Mouse (Mus musculus): ENCODE results near the gene Dcbld1. TPM values are rescaled to one million over a fixed set of nuclear protein-coding genes. Genes with fewer than 3 reads are reported as not detected.
A peak's percentile ranks its signal among the peaks of the same experiment; 100 is the strongest.

The Dcbld1 gene
- polyA plus RNA-seq, 1 experiment from 2014 or later, result 20.4 TPM

- no peak overlapping the region for H3K4me3 ChIP-seq (ENCODE audit: low read depth, low read length)
- H3K4me2 ChIP-seq (ENCODE audit: low read length), result no peak overlapping the region
- peaks cover 4% of the 10 kb centered on the region; the same call in 1 of the 2 replicates for H3K4me1 ChIP-seq (ENCODE audit: control insufficient read depth, insufficient read depth, low read length)
- no peaks in the 10 kb centered on the region for H3K27me3 ChIP-seq (ENCODE audit: control insufficient read depth, insufficient read depth, low read depth, low read length)
- H3K9ac ChIP-seq (ENCODE audit: low read depth, low read length), result no peak overlapping the region
- 72% methylated on average over 11 of the region's 11 CpGs for WGBS
- H3K36me3 ChIP-seq (ENCODE audit: control insufficient read depth, insufficient read depth, low read length), result no peaks in the 10 kb centered on the region
- no peak for ATAC-seq
- H3K27ac ChIP-seq (ENCODE audit: low read length), result no peak overlapping the region
- H3K9me3 ChIP-seq (replicated peaks; ENCODE audit: control insufficient read depth, low read length, poor library complexity, severe bottlenecking), result no peaks in the 10 kb centered on the region
Observed at GRCm38 (mm10) chr10:52253426-52253825, 20.0 kb downstream of the Dcbld1 start.

GRCm38 (mm10) chr10:52257768-52258167 is 24.3 kb downstream of the Dcbld1 start:
- ATAC-seq, result peak; percentile 40; the same call in 1 of the 2 replicates
- peaks cover 4% of the 10 kb centered on the region; the same call in 1 of the 2 replicates for H3K4me1 ChIP-seq (ENCODE audit: control insufficient read depth, insufficient read depth, low read length)
- no peak overlapping the region for H3K4me3 ChIP-seq (ENCODE audit: low read depth, low read length)
- H3K27me3 ChIP-seq (ENCODE audit: control insufficient read depth, insufficient read depth, low read depth, low read length), result no peaks in the 10 kb centered on the region
- H3K27ac ChIP-seq (ENCODE audit: low read length), result peak overlapping the region; percentile 39; the same call in 1 of the 2 replicates
- H3K4me2 ChIP-seq (ENCODE audit: low read length), result no peak overlapping the region
- no peaks in the 10 kb centered on the region for H3K36me3 ChIP-seq (ENCODE audit: control insufficient read depth, insufficient read depth, low read length)
- no peak overlapping the region for H3K9ac ChIP-seq (ENCODE audit: low read depth, low read length)
- 82% methylated on average over 2 of the region's 2 CpGs for WGBS
- no peaks in the 10 kb centered on the region for H3K9me3 ChIP-seq (replicated peaks; ENCODE audit: control insufficient read depth, low read length, poor library complexity, severe bottlenecking)

GRCm38 (mm10) chr10:52258180-52258948 is 24.9 kb downstream of the Dcbld1 start:
- H3K27me3 ChIP-seq (ENCODE audit: control insufficient read depth, insufficient read depth, low read depth, low read length), result no peaks in the 10 kb centered on the region
- H3K27ac ChIP-seq (ENCODE audit: low read length), result peak overlapping the region; percentile 39; the same call in 1 of the 2 replicates
- H3K9ac ChIP-seq (ENCODE audit: low read depth, low read length), result no peak overlapping the region
- H3K4me3 ChIP-seq (ENCODE audit: low read depth, low read length), result no peak overlapping the region
- peaks cover 4% of the 10 kb centered on the region; the same call in 1 of the 2 replicates for H3K4me1 ChIP-seq (ENCODE audit: control insufficient read depth, insufficient read depth, low read length)
- WGBS, result 49% methylated on average over 13 of the region's 13 CpGs
- no peak overlapping the region for H3K4me2 ChIP-seq (ENCODE audit: low read length)
- H3K36me3 ChIP-seq (ENCODE audit: control insufficient read depth, insufficient read depth, low read length), result no peaks in the 10 kb centered on the region
- ATAC-seq, result peak; percentile 82
- no peaks in the 10 kb centered on the region for H3K9me3 ChIP-seq (replicated peaks; ENCODE audit: control insufficient read depth, low read length, poor library complexity, severe bottlenecking)

- H3K27me3 ChIP-seq (ENCODE audit: control insufficient read depth, insufficient read depth, low read depth, low read length), result no peaks in the 10 kb centered on the region
- no peak overlapping the region for H3K9ac ChIP-seq (ENCODE audit: low read depth, low read length)
- H3K36me3 ChIP-seq (ENCODE audit: control insufficient read depth, insufficient read depth, low read length), result 0 out of 2 replicates have a peak, but pooled peaks cover 2% of the 10 kb centered on the region
- 95% methylated on average over 4 of the region's 4 CpGs for WGBS
- H3K4me3 ChIP-seq (ENCODE audit: low read depth, low read length), result no peak overlapping the region
- H3K9me3 ChIP-seq (replicated peaks; ENCODE audit: control insufficient read depth, low read length, poor library complexity, severe bottlenecking), result no peaks in the 10 kb centered on the region
- no peak for ATAC-seq
- H3K27ac ChIP-seq (ENCODE audit: low read length), result no peak overlapping the region
- H3K4me1 ChIP-seq (ENCODE audit: control insufficient read depth, insufficient read depth, low read length), result peaks cover 4% of the 10 kb centered on the region; the same call in 1 of the 2 replicates
- H3K4me2 ChIP-seq (ENCODE audit: low read length), result no peak overlapping the region
Observed at GRCm38 (mm10) chr10:52260209-52260608, 26.8 kb downstream of the Dcbld1 start.

GRCm38 (mm10) chr10:52264162-52264561 is 30.7 kb downstream of the Dcbld1 start:
- Histone ChIP-seq H3K27me3 (ENCODE audit: control insufficient read depth, insufficient read depth, low read depth, low read length) (no peaks in the 10 kb centered on the region), H3K4me2 (ENCODE audit: low read length) (no peak overlapping the region), H3K9ac (ENCODE audit: low read depth, low read length) (no peak overlapping the region), H3K9me3 (replicated peaks; ENCODE audit: control insufficient read depth, low read length, poor library complexity, severe bottlenecking) (no peaks in the 10 kb centered on the region), H3K36me3 (ENCODE audit: control insufficient read depth, insufficient read depth, low read length) (0 out of 2 replicates have a peak, but pooled peaks cover 2% of the 10 kb centered on the region), H3K27ac (ENCODE audit: low read length) (no peak overlapping the region), H3K4me1 (ENCODE audit: control insufficient read depth, insufficient read depth, low read length) (no peaks in the 10 kb centered on the region), H3K4me3 (ENCODE audit: low read depth, low read length) (no peak overlapping the region)
- 94% methylated on average over 5 of the region's 5 CpGs for WGBS
- no peak for ATAC-seq

GRCm38 (mm10) chr10:52268879-52269278 is 35.5 kb downstream of the Dcbld1 start:
- 91% methylated on average over 5 of the region's 5 CpGs for WGBS
- 0 out of 2 replicates have a peak, but pooled peaks cover 2% of the 10 kb centered on the region for H3K36me3 ChIP-seq (ENCODE audit: control insufficient read depth, insufficient read depth, low read length)
- H3K27ac ChIP-seq (ENCODE audit: low read length), result no peak overlapping the region
- H3K4me2 ChIP-seq (ENCODE audit: low read length), result no peak overlapping the region
- H3K4me3 ChIP-seq (ENCODE audit: low read depth, low read length), result no peak overlapping the region
- ATAC-seq, result no peak
- H3K27me3 ChIP-seq (ENCODE audit: control insufficient read depth, insufficient read depth, low read depth, low read length), result no peaks in the 10 kb centered on the region
- H3K9me3 ChIP-seq (replicated peaks; ENCODE audit: control insufficient read depth, low read length, poor library complexity, severe bottlenecking), result no peaks in the 10 kb centered on the region
- no peak overlapping the region for H3K9ac ChIP-seq (ENCODE audit: low read depth, low read length)
- H3K4me1 ChIP-seq (ENCODE audit: control insufficient read depth, insufficient read depth, low read length), result no peaks in the 10 kb centered on the region; the same call in 1 of the 2 replicates

- 94% methylated on average over 5 of the region's 5 CpGs for WGBS
- H3K4me3 ChIP-seq (ENCODE audit: low read depth, low read length), result no peak overlapping the region
- no peaks in the 10 kb centered on the region for H3K27me3 ChIP-seq (ENCODE audit: control insufficient read depth, insufficient read depth, low read depth, low read length)
- ATAC-seq, result no peak
- peaks cover 11% of the 10 kb centered on the region for H3K4me1 ChIP-seq (ENCODE audit: control insufficient read depth, insufficient read depth, low read length)
- H3K9me3 ChIP-seq (replicated peaks; ENCODE audit: control insufficient read depth, low read length, poor library complexity, severe bottlenecking), result no peaks in the 10 kb centered on the region
- H3K27ac ChIP-seq (ENCODE audit: low read length), result no peak overlapping the region
- no peak overlapping the region for H3K4me2 ChIP-seq (ENCODE audit: low read length)
- H3K9ac ChIP-seq (ENCODE audit: low read depth, low read length), result no peak overlapping the region
- H3K36me3 ChIP-seq (ENCODE audit: control insufficient read depth, insufficient read depth, low read length), result no peaks in the 10 kb centered on the region
Observed at GRCm38 (mm10) chr10:52271385-52271784, 38.0 kb downstream of the Dcbld1 start.

- H3K9me3 ChIP-seq (replicated peaks; ENCODE audit: control insufficient read depth, low read length, poor library complexity, severe bottlenecking), result no peaks in the 10 kb centered on the region
- no peak overlapping the region for H3K4me3 ChIP-seq (ENCODE audit: low read depth, low read length)
- no peaks in the 10 kb centered on the region for H3K27me3 ChIP-seq (ENCODE audit: control insufficient read depth, insufficient read depth, low read depth, low read length)
- H3K9ac ChIP-seq (ENCODE audit: low read depth, low read length), result no peak overlapping the region
- peaks cover 11% of the 10 kb centered on the region for H3K4me1 ChIP-seq (ENCODE audit: control insufficient read depth, insufficient read depth, low read length)
- H3K27ac ChIP-seq (ENCODE audit: low read length), result no peak overlapping the region
- no peak for ATAC-seq
- no peaks in the 10 kb centered on the region for H3K36me3 ChIP-seq (ENCODE audit: control insufficient read depth, insufficient read depth, low read length)
- H3K4me2 ChIP-seq (ENCODE audit: low read length), result no peak overlapping the region
- WGBS, result 62% methylated on average over 2 of the region's 2 CpGs
Observed at GRCm38 (mm10) chr10:52273012-52273411, 39.6 kb downstream of the Dcbld1 start.
